Mouse (Mus musculus) stomach, postnatal 0 days (tissue): ENCODE data around the gene Midn.
A peak's percentile ranks its signal among the peaks of the same experiment; 100 is the strongest.

Experiments used
- CTCF ChIP-seq: IDR thresholded peaks from 2 replicates; pipeline ENCODE4 v1.5.1; 2016; ENCODE audit warnings: antibody characterized with exemption, low read depth, mild to moderate bottlenecking, moderate library complexity
- EP300 ChIP-seq: optimal IDR thresholded peaks from 2 replicates; pipeline ENCODE3; 2016; ENCODE audit warnings: antibody characterized with exemption

DNA sequence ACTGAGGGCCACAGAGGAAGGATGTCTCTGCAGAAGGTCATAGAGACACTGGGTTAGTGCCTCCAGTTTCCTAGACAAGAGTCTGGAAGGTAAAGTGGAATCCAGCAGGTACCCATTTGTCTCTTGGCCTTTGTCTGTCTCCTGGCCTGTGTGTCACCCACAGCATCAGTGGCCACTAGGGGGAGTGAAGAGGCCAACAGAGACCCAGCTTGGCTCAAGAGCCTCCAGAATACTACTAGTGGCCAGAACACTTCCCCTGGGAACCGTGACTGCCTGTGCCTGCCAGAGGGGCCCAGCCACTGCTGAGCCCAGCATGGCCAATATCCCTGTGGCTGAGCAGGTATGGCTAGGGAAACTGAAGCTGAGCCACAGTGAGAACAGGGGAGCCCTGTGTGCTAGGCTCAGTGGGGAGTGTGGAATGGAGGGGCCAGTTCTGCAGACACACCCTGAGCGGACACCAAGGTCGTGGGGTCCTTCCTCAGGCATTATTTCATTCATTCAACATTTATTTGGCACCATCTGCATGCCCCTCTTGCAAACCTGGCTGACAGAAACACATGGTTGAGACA lies 51.5 kb downstream of the Midn start:
- TF ChIP-seq CTCF: peak; percentile 93
- TF ChIP-seq EP300: no peak
